Mouse (Mus musculus): Measurements from ENCODE around the gene Txlnb.
"Not testable (repeated sequence)": the region's sequence is repeated elsewhere in the genome, so short reads cannot be mapped to it uniquely, and the experiment has no call there.

The Txlnb gene

DNA sequence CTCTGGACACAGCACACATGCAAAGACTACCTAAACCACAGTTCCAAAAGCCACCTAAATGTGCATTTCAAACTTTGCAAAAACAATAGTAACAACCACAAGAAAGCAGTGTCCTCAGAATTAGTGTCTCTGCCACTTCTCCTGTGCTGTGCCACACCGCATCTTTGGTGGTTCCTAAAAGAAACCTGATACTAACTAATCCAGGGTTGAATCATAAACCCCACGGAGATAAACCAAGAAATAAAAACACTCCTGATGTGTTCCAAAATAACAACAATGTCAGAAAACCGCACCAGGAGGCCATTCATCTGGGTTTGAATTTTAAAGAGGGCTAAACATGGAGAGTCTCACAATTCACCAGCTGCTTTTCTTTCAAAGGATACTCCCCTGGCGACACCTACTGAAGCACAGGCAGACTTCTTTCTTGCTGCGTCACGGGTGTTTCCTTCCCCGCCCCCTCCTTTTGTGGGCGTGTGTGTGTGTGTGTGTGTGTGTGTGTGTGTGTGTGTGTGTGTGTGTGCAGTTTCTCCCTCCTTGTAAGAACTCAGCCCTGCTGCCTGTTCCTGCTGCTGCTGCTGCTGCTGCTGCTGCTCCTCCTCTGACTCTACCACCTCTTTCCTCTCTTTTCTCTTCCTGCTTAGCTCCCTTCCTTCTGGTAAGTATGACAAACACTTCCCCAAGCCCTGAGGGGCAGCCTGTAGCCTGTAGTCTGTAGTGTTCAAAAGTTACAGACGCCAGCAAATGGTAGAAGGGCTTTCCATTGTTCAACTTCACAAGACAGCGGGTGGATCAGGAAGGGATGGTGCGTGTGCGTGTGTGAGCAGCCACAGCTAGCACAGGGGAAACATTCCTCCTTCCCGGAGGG is at the start of gene Txlnb:
Gene Txlnb (plus strand): TSS at position 460 of the 865 bp plus-strand sequence.
- in situ Hi-C loops (cut with MboI; ENCODE audit: unreplicated experiment in 2 of 2) = no loop called here

DNA sequence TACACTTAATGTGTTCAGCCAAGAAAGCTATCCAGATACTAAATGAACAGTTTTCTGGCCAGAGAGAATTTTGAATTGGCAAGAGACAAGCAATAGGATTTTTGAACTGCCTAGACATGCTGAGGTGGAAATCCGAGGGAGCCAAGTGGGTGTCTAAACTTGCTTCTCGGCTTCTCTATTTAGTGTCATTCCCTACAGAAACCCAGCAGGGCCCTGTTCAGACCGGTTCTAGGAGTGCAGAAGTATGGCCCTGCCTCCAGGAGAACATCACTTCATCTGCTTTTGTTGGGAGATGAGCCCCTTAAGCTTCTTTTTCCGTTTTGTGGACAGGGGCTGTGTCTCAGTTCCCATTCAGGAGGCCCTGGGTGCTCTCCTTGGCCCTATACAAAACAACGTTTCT is 43.5 kb upstream of the Txlnb start:
- in situ Hi-C loops (cut with MboI; ENCODE audit: unreplicated experiment in 2 of 2) = no loop called here

DNA sequence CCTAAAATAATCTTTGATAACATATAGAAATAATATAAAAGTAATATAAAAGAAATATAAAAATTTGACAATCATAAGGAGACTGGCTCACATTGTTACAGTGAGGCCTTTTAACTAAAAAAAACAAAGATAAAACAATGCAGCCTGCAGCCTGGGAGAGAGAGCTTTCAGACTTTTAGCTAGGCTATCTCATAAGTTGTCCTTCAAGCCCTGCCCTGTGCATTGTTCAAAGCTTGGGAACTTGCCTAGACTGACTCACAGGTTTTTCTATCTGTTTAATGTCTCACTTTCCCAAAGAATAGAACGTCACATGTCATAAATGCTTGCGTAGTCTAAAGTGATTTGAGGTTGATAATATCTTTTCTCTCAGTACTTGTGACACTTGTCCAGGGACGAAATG is 36.3 kb upstream of the Txlnb start:
- in situ Hi-C loops (cut with MboI; ENCODE audit: unreplicated experiment in 2 of 2) = no loop called here

DNA sequence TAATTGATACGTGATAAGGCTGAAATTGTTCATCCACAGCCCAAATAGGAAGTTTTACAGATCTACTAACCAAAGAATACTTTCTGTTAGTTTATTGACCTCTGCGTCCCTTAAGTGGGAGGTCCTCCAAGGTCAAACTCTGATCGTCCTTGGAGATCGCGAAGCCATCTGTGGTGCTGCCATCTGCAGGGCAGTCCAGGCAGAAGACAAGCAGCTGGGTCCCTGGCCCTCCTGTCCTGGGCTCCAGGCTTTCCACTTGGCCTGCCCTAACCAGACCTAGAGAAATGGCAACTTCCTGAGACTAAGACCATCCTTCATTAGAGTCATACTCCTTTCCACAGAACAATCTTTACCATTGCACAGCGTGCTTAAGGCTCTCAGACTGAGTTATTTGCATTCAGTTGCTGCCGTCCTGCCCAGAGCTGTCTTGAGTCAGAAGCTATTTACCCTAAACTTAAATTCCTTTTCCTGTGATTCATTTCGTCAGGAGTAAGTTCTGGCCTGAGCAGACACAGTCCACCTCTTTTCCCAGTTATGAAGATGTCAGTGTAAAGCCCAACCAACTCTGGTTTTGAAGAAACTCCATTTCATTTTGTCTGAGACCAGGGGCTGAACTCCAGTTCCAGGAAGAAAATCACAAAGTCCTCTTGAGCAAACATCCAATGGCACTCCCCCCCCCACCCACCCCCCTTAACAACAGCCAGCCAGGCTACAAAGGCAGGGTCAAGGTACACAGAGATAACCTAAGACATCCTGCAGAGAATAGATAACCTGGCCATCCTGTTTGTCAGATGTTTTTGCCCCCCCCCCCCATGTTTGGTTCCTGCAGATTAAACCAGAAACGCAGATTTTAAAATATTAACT is 35.0 kb upstream of the Txlnb start:
- in situ Hi-C loops (cut with MboI; ENCODE audit: unreplicated experiment in 2 of 2) = no loop called here

DNA sequence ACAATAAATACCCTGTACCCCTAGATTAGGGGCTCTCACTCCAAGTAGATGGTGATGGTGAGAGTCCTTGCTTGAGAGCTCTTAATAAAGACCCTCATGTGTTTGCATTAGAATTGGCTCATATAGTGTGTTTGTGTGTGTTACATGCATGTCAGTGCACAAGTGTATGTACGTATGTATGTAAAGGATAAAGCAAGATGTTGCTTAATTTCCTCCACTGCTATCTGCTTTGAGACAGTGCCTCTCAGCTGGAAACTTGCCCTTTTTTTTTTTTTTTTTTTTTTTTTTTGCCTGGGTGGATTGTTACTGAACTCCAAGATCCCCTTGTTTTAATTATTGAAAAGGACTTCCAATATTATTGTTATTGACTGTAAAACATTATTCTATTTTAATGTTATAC is 34.4 kb upstream of the Txlnb start:
- in situ Hi-C loops (cut with MboI; ENCODE audit: unreplicated experiment in 2 of 2) = no loop called here

DNA sequence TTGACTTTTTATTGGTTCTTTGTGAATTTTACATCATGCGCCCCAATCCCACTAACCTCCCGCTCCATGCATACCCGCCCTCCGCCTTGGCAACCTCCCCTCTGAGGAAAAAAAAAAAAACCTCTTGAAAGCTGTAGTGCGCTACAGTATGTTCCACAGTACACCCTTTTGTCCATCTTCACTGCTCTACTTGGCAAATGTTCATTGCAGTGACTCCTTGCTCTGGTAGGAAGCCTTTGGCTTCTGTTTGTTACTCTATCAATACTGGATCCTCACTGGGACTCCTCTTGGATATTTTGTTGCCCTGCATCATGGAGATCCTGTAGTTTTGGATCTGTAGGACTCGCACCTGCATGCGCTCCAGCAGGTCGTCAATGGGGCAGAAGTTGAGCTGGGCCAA is 33.1 kb upstream of the Txlnb start:
- in situ Hi-C loops (cut with MboI; ENCODE audit: unreplicated experiment in 2 of 2) = no loop called here

DNA sequence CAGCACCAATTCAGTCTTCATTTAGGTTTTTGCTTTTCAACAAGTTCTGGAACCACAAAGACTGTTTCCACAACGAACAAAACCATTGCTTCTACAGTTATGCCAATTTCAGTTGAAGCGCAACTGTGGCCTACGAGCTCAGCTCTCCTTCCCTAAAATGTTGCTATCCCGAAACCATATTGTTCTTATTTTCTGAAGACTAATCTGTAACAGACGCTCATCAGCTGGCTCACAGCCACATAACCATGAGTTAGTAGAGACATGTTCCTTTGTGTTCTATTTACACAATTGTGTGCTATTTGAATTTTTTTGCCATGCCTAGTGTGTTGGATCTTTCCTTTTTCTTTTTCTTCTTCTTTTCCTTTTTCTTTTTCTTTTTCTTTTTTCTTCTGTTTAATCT is 26.2 kb upstream of the Txlnb start:
- in situ Hi-C loops (cut with MboI; ENCODE audit: unreplicated experiment in 2 of 2) = no loop called here

DNA sequence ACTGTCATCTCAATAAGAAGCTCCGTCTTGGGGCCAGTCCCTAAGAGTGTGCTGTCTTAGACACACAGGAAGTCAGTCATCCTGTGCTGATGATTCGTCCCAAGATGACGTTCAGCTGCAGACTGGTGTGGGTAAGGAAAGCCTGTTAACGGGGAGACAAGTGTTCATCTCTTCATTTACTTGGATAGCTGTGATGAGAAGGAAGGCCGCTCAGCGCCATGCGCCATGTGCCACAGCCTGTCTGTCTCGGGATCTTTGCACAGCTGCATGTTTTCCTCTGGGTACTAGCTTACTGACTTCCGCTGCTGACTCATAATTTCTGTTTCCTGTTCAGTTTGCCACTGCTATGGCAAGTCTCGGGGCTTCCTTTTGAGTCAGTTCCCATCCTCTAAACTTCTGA is 23.7 kb upstream of the Txlnb start:
- in situ Hi-C loops (cut with MboI; ENCODE audit: unreplicated experiment in 2 of 2) = no loop called here

DNA sequence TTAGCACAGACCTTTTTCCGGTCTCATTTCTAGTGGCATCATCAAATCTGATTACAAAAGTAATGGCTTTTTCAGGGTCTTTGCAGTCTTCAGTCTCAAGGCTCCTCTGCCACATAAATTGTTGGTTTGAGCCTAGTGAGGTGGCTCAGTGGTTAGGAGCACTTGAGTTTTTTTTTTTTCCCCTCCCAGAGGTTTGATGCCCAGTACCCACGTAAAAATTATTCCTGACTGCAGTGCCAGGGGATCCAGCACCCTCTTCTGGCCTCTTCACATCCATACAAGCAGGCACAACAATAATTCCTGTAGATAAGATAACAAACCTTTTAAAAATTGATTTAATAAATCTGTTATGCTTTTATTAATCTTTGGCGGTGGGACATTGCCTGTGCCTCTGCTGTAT is 21.7 kb upstream of the Txlnb start:
- in situ Hi-C loops (cut with MboI; ENCODE audit: unreplicated experiment in 2 of 2) = no loop called here

DNA sequence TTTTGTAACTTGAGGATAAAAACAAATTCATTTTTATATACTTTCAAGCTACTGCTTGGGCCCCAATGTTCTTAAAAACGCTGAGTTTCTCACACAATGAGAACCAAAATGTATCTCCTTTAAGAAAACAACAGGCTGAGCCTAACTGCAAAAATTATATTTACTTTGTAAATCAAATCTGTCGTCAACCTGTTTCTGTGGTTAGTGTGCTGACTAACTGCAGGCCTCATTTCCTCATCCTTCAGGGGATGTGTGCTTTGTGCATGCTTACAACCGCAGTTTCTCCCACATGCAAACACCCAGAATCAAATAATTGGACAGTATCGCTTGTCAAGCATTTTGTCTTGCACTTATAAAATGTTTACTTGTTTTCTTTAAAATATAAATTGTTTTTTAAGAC is 20.9 kb upstream of the Txlnb start:
- in situ Hi-C loops (cut with MboI; ENCODE audit: unreplicated experiment in 2 of 2) = no loop called here

DNA sequence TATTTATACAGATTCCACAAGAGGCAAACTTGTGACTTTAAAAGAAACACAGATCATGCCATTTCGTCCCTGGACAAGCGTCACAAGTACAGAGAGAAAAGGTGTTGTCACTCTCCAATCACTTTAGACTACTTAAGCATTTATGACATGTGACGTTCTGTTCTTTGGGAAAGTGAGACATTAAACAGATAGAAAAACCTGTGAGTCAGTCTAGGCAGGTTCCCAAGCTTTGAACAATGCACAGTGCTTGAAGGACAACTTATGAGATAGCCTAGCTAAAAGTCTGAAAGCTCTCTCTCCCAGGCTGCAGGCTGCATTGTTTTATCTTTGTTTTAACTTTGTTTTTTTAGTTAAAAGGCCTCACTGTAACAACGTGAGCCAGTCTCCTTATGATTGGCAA is 19.3 kb upstream of the Txlnb start:
- in situ Hi-C loops (cut with MboI; ENCODE audit: unreplicated experiment in 2 of 2) = not testable (repeated sequence)

DNA sequence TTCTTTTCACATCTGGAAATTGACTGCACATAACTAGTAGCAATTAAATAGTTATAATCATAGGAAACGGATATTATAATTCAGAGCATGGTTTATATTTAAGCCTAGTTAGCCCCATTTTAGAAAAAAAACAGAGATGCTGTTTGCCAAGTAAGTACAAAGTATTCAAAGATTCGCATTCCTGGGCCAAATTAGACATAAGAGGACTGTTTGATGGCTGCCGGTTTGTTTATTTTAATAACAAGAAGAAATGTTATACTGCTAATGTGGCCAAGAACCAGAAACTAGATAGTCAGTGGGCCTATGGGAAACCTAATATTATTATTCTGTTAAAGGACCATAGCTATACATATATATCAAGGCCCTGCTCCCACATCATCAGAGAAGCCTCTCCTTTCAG is 9.3 kb upstream of the Txlnb start:
- in situ Hi-C loops (cut with MboI; ENCODE audit: unreplicated experiment in 2 of 2) = no loop called here

DNA sequence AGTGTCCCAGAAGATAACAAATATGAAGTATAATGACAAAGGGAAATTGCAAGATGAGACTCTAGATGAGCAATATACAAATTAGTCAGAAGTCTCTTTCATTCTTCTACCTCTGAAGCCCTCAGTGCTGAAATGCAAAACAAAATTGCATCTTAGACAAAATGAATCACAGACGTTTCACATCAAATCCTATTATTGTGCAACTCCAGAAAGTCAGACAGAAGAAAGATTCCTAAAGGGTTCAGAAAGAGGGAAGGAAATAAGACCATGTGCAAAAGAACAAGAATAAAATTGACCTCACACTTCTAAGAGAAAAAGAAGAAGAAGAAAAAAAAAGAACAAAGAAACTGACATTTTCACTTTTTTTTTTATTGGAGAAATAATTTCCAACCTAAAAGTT is 8.1 kb upstream of the Txlnb start:
- in situ Hi-C loops (cut with MboI; ENCODE audit: unreplicated experiment in 2 of 2) = no loop called here

DNA sequence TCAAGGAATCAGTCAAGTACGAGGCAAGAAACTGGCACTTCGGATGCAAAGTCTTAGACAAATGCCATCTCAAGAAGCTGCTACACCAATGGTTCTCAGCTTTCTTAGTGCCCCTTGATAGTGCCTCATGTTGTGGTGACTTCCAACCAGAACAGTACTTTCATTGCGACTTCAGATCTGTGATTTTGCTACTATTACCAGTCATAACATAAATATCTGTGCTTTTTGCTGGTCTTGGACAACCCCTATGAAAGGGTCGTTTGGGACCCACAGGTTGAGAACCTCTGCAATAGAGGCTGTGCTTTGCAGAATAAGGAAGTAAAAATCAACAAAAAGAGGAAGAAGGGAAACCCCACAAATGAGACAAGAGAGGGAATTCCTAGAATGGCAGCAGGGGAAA is 7.7 kb upstream of the Txlnb start:
- in situ Hi-C loops (cut with MboI; ENCODE audit: unreplicated experiment in 2 of 2) = no loop called here

DNA sequence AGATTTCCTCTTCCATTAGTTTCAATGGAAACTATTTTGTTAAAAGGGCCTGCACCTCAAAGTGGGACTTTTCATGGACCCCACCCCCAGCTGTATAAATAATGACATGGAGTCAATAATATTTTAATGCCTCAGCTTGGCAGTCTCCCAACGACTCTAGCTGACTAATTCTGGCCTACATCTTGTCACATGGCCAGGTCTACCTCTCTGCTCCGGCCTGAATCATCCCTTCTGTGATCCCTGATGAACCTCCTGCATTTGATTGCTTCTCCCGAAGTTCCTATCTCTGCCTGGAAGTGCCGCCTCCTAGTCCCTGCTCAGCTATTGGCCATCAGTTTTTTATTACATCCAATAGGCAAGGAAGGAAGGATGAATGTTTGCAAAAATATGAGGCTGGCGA is 2.1 kb upstream of the Txlnb start:
- in situ Hi-C loops (cut with MboI; ENCODE audit: unreplicated experiment in 2 of 2) = no loop called here

DNA sequence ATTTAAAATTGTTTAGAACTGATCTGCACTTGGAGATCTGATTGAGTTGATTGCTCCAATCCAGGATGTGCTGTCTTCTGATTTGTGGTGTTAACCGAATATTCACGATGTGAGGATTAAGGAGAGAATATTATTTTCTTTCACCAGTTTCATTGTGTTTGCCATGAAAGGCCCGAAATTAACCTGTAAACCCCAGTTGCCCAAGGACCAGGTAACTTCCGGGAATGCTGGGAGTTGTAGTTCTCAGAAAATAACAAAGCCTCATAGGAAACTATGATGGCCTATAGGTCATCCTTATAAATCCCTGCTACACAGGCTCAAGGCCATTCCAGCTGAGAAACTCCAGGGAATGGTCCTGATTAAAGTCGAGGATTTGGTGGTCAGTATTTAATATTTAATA is 1.6 kb upstream of the Txlnb start:
- in situ Hi-C loops (cut with MboI; ENCODE audit: unreplicated experiment in 2 of 2) = no loop called here

DNA sequence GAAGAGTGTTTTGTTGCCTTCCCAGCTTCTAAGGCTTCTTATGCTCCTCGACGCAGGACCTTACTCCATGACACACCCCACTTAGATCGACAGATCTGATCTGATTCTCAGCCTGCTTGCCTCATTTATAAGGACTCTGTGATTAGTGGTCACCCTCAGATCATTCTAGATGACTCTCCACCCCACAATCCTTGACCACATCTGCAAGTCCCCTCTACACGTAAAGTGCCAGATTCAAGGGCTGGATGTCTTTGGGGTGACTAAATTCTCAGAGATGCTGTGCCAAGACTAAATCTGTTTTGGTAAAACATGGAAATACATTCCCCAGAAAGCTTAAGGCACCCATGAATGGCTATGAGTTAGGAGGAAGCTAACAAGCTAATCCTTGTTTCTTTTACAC is 799 bp upstream of the Txlnb start:
- in situ Hi-C loops (cut with MboI; ENCODE audit: unreplicated experiment in 2 of 2) = no loop called here

DNA sequence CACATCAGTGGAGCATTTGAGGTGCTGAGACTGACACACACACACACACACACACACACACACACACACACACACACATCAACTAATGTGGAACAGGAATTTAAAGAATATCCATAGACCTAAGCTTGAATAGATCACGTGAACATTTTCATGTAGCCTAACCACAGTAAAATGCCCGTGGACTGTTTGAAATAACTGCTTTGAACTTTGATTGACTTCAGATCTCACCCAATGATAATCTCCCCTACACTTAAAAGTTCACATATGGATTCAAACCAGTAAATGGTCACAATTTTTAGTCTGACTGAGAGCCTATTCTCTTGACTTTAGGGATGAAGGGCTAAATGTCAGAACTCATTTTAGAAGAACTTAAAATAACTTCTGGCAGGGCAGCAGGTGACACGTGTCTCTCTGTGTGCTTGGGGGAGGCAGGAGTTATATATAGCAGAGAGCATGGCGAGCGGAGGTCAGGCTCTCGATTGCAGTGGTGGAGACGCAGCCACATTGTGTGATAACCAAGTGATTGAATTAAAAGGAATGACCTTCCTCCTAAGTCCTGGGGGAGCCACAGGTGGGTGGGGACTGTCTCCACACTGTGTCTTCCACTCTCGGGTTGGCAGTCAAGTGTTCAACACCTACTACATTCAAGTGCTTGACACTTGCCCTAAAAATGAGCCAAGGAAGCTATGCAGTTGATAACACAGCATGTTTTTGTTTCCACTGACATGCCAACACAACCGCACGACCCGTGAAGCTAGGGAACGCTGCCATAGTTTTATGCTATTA is 1.0 kb downstream of the Txlnb start:
- in situ Hi-C loops (cut with MboI; ENCODE audit: unreplicated experiment in 2 of 2) = no loop called here

DNA sequence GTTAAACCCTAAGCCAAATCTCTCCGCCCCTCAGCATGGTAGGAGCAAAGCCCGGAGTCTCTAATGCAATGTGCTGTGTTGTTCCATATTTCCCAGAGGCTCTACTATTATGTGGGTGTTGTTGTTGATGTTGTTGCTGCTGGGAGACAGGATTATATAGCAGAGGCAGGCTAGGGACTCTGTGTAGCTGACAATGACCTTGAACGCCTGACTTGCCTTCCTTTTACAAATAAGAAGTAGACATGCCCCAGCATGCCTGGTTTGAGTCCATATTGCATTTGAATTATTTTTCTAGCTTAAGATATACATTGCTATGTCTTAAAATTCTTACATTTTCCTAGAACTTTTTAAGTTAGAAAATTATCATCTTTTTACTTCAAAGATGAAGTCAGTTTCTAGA is 1.7 kb downstream of the Txlnb start:
- in situ Hi-C loops (cut with MboI; ENCODE audit: unreplicated experiment in 2 of 2) = no loop called here

DNA sequence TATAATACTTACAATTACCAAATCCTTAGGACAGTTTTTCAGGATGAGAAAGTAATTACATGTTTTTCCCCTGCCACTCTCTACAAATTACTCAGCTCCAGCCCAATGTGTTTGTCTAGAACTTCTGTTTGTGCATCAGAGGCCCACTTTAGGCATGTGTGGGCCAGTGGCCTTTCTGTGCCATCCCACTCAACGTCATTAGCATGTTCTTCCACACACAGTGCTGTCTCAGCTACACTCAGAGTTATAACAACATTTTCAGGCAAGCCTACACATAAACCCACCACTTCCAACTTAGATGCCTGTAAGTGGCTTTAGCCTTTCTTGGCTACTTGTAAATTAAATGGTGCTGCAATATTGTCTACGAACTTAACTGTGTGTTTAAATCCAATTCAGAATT is 5.8 kb downstream of the Txlnb start:
- in situ Hi-C loops (cut with MboI; ENCODE audit: unreplicated experiment in 2 of 2) = no loop called here

DNA sequence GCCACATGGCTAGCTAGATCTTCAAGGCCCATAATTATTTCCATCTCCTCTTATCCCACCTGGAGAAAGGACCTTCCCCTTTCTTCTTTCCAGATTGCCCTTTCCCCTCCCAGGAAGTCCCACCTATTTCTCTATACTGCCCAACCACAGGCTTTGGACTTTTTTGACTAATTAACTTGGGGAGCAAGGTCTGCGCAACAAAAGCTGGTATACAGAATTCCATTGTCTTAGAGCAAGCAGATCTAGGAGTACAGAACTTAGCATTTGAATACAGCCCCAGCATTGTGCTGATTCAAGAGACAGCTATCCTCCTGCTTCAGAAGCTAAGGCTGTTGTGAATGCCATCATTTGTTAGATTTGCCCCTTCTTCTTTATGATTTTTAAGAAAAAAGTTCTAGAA is 12.5 kb downstream of the Txlnb start:
- in situ Hi-C loops (cut with MboI; ENCODE audit: unreplicated experiment in 2 of 2) = no loop called here

All from v-Abl transformed pro-B cells (cell line).